Mouse (Mus musculus): ENCODE measurements around the gene Snx5. TPM values are rescaled to one million over a fixed set of nuclear protein-coding genes. Genes with fewer than 3 reads are reported as not detected.

Snx5 gene
- polyA plus RNA-seq, 1 experiment from 2014 or later, result 103 TPM

DNA sequence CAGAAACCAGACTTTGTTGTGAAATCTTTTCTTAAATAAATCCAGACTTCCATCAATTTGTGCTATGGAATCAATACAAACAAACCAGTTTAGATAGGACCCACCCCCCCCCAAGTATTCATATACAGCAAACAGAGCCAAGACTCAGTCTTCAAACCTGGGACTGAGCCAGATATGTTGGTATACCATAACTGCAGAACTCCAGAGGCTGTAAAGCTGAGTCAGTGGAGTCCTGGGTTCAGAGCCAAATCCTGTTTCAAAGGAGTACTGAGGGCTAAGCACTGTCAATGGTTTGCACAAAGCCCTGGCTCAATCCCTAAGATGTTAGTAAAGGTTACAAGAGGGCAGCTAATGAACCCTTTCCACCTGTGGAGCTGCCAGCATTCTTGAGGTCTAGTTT is 20.6 kb downstream of the Snx5 start:
- no peak overlapping the region for H3K4me3 ChIP-seq (ENCODE audit: low read length)
- peaks cover 9% of the 10 kb centered on the region for H3K4me1 ChIP-seq (replicated peaks; ENCODE audit: control insufficient read depth, insufficient read depth, low read length)
- no peaks in the 10 kb centered on the region for H3K27me3 ChIP-seq (ENCODE audit: control insufficient read depth, insufficient read depth, low read depth, low read length)
- no peaks in the 10 kb centered on the region for H3K9me3 ChIP-seq (ENCODE audit: control insufficient read depth, low read length)
- H3K36me3 ChIP-seq (ENCODE audit: control insufficient read depth, insufficient read depth, low read length), result peaks cover 42% of the 10 kb centered on the region
- no peak overlapping the region for H3K4me2 ChIP-seq (ENCODE audit: low read depth, low read length)
- no peak overlapping the region for H3K9ac ChIP-seq (ENCODE audit: low read length)
- no peak overlapping the region for H3K27ac ChIP-seq (ENCODE audit: low read length)
- ATAC-seq (ENCODE audit: low read depth), result no peak

DNA sequence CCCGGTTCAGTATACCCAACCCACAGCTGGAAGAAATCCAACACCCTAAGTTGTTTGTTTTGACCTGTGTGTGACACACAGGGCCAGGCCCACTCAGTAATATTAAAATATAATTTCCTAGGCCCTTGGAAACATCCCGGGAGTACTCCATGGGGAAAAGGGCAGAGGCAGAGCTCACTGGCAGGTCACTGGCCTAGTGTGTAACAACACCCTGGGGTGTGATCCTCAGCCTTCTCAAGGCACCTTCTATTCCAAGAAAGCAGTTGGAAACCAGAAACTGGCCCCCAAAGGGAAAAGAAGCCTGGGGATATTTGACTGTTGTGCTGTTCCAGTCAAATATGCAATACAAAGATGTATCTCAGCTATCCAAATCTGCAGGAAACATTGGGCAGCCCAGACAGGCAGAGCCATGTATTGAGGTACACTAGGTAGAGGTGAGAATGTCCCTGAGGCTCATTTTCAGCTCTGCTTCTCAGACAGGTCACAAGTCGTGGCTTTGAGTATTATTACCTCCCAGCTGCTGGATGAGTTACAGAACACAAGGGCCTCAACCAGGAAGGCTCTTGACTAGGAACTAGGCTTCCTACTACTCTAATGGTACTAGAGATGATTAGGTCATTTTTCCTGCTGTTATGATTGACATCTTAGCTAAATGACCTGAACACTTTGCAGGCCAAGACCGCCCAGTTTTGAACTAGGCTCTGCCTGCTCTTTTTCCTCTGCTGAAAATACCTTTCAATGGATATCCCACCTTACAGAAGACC is 21.9 kb downstream of the Snx5 start:
- ATAC-seq (ENCODE audit: low read depth), result no peak
- WGBS, result 28% methylated on average over 4 of the region's 4 CpGs
- Histone ChIP-seq H3K9ac (ENCODE audit: low read length) (no peak overlapping the region), H3K27ac (ENCODE audit: low read length) (no peak overlapping the region), H3K4me1 (replicated peaks; ENCODE audit: control insufficient read depth, insufficient read depth, low read length) (peaks cover 11% of the 10 kb centered on the region), H3K4me3 (ENCODE audit: low read length) (no peak overlapping the region), H3K9me3 (ENCODE audit: control insufficient read depth, low read length) (no peaks in the 10 kb centered on the region), H3K27me3 (ENCODE audit: control insufficient read depth, insufficient read depth, low read depth, low read length) (no peaks in the 10 kb centered on the region), H3K36me3 (ENCODE audit: control insufficient read depth, insufficient read depth, low read length) (peaks cover 29% of the 10 kb centered on the region), H3K4me2 (ENCODE audit: low read depth, low read length) (no peak overlapping the region)

DNA sequence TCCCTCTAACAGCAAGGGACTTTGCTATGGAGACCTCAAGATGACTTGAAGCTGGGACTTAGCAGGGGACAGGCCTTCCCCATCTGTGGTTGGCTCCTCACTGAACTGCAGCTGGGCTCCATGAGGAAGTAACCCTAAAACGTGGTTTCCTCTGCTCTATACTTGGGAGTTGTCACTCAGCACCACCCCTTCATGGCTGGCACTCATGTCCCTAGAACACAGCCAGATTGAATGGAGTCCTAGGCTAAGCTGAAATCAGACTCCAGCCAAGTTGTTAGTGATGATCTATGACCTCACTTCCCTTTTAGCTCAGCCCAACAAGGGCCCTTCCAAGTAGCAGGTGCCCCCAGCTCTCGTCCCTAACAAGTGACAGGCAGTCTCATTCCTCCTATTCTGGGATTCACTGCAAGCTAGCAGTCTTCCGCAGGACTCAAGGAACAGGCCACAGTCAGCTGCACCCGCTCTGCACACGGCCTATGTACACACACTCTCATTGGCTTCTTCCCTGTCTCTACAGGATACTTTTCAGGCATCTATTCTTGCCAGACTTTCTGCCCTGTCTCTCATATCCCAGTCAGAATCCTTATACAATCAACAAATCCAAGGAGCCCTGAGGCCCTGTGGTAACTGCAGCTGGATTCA is 23.2 kb downstream of the Snx5 start:
- H3K4me2 ChIP-seq (ENCODE audit: low read depth, low read length), result no peak overlapping the region
- peak; percentile 24; the same call in 1 of the 2 replicates for ATAC-seq (ENCODE audit: low read depth)
- H3K36me3 ChIP-seq (ENCODE audit: control insufficient read depth, insufficient read depth, low read length), result peaks cover 17% of the 10 kb centered on the region
- no peaks in the 10 kb centered on the region for H3K27me3 ChIP-seq (ENCODE audit: control insufficient read depth, insufficient read depth, low read depth, low read length)
- no peak overlapping the region for H3K27ac ChIP-seq (ENCODE audit: low read length)
- 29% methylated on average over 5 of the region's 5 CpGs for WGBS
- H3K9ac ChIP-seq (ENCODE audit: low read length), result no peak overlapping the region
- no peaks in the 10 kb centered on the region for H3K9me3 ChIP-seq (ENCODE audit: control insufficient read depth, low read length)
- no peak overlapping the region for H3K4me3 ChIP-seq (ENCODE audit: low read length)
- peaks cover 11% of the 10 kb centered on the region for H3K4me1 ChIP-seq (replicated peaks; ENCODE audit: control insufficient read depth, insufficient read depth, low read length)

DNA sequence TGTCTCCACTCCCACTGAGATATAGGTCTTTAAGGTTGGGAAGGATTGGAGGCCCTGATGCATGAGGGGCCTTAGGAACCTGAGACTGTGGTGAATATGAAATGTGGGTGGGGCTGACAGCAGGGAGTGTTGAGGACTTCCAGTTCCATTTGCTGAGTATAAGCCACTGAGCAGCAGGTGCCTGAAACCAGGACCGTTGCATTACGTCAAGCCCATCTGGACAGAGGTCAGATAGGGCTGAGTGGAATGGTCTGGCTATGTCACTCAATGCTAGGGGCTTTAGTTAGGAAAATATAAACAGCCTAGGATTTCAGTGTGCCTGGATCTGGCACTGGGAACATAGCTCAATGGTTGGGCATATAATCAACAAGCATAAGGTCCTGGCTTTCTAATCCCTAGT is 24.4 kb downstream of the Snx5 start:
- WGBS, result 60% methylated on average over 2 of the region's 2 CpGs
- Histone ChIP-seq H3K27ac (ENCODE audit: low read length) (peak overlapping the region; percentile 41), H3K9ac (ENCODE audit: low read length) (no peak overlapping the region), H3K36me3 (ENCODE audit: control insufficient read depth, insufficient read depth, low read length) (peaks cover 13% of the 10 kb centered on the region), H3K4me2 (ENCODE audit: low read depth, low read length) (no peak overlapping the region), H3K9me3 (ENCODE audit: control insufficient read depth, low read length) (no peaks in the 10 kb centered on the region), H3K4me3 (ENCODE audit: low read length) (no peak overlapping the region), H3K4me1 (replicated peaks; ENCODE audit: control insufficient read depth, insufficient read depth, low read length) (peaks cover 11% of the 10 kb centered on the region), H3K27me3 (ENCODE audit: control insufficient read depth, insufficient read depth, low read depth, low read length) (no peaks in the 10 kb centered on the region)
- no peak for ATAC-seq (ENCODE audit: low read depth)

DNA sequence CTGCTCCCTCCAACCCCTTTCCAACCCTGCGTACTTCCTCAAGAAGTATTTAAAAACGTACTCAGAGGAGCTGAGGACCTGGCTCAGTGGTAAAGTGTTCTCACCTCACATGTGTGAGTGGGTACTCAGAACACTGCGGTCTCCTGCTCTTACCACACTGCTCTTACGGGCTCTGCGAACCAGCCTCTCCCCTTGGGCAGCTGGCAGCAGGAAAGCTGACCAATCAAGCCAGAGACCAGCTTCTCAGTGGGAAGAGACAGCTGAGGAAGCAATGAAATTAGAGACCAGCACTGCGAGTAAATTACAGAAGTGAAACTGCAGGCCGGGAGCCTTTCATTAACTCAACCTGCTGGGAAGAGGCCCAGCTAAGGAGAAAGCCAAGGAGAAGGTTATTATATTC is 25.2 kb downstream of the Snx5 start:
- peaks cover 8% of the 10 kb centered on the region for H3K36me3 ChIP-seq (ENCODE audit: control insufficient read depth, insufficient read depth, low read length)
- H3K9ac ChIP-seq (ENCODE audit: low read length), result no peak overlapping the region
- H3K27ac ChIP-seq (ENCODE audit: low read length), result peak overlapping the region; percentile 41
- H3K4me1 ChIP-seq (replicated peaks; ENCODE audit: control insufficient read depth, insufficient read depth, low read length), result peaks cover 11% of the 10 kb centered on the region
- H3K9me3 ChIP-seq (ENCODE audit: control insufficient read depth, low read length), result no peaks in the 10 kb centered on the region
- ATAC-seq (ENCODE audit: low read depth), result peak; percentile 89
- H3K27me3 ChIP-seq (ENCODE audit: control insufficient read depth, insufficient read depth, low read depth, low read length), result no peaks in the 10 kb centered on the region
- WGBS, result 44% methylated on average over 7 of the region's 7 CpGs
- no peak overlapping the region for H3K4me3 ChIP-seq (ENCODE audit: low read length)
- H3K4me2 ChIP-seq (ENCODE audit: low read depth, low read length), result no peak overlapping the region

DNA sequence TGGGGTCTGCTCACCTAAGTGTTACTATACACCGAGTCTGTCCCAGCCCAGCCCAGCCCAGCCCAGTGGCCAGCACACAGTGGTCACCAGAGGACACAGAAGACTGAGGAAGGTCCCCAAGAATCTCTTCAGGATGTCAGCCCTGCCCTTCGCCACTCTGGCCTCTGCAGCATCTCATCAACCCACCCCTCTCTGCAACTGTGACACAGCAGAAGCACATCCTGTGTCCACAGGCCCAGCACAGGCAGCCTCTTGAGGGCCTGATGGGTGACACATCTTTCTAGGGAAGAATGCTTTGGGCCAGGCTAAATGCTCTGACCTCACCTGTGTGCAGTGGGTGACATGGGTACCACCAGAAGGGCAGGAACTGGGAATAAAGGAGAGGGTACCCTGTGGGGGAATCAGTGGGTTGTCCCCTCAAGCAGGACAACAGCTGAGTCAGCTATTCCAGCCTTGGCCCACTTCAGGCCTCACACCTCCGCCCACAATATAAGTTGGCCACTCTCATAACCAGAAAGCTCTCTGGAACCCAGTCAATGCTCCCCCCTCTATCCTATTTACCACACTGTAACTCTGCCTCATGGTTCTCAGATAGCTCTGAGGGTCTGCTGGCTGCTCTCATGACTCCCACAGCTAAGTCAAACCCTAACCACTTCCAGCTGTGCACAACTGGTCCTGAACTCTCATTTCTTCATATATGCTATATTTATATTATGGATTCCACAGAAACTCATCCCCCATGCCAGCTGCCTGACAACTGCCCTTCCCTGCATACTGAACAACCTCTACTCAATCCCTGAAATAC is 30.4 kb downstream of the Snx5 start:
- no peak overlapping the region for H3K9ac ChIP-seq (ENCODE audit: low read length)
- ATAC-seq (ENCODE audit: low read depth), result peak; percentile 68
- H3K27ac ChIP-seq (ENCODE audit: low read length), result no peak overlapping the region
- no peak overlapping the region for H3K4me3 ChIP-seq (ENCODE audit: low read length)
- H3K27me3 ChIP-seq (ENCODE audit: control insufficient read depth, insufficient read depth, low read depth, low read length), result no peaks in the 10 kb centered on the region
- H3K36me3 ChIP-seq (ENCODE audit: control insufficient read depth, insufficient read depth, low read length), result no peaks in the 10 kb centered on the region
- 65% methylated on average over 3 of the region's 3 CpGs for whole genome bisulfite sequencing
- no peaks in the 10 kb centered on the region for H3K9me3 ChIP-seq (ENCODE audit: control insufficient read depth, low read length)
- H3K4me2 ChIP-seq (ENCODE audit: low read depth, low read length), result no peak overlapping the region
- H3K4me1 ChIP-seq (replicated peaks; ENCODE audit: control insufficient read depth, insufficient read depth, low read length), result peaks cover 4% of the 10 kb centered on the region; the same call in 1 of the 2 replicates

DNA sequence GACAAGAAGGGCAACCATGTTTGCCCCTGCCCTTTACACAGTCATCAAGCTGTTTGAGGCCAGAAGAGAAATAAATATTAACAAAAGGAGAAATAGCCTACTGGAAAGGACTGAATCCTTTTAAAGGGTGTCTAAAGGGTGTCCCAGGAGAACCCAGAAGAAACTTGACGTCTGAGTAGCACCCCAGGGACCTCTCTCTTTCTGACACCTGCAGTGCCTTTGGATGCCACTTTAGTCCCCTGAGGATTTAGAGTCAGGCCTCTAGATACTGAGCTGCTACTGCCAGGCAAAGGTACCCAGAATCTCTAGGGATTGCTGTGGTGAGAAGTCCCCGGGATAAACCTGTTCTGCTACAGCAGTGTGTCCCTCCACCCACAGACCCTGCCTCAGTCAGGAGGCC is 31.4 kb downstream of the Snx5 start:
- Histone ChIP-seq H3K9ac (ENCODE audit: low read length) (no peak overlapping the region), H3K27ac (ENCODE audit: low read length) (no peak overlapping the region), H3K36me3 (ENCODE audit: control insufficient read depth, insufficient read depth, low read length) (no peaks in the 10 kb centered on the region), H3K9me3 (ENCODE audit: control insufficient read depth, low read length) (peaks cover 3% of the 10 kb centered on the region; the same call in 1 of the 2 replicates), H3K4me1 (replicated peaks; ENCODE audit: control insufficient read depth, insufficient read depth, low read length) (no peaks in the 10 kb centered on the region), H3K4me2 (ENCODE audit: low read depth, low read length) (no peak overlapping the region), H3K27me3 (ENCODE audit: control insufficient read depth, insufficient read depth, low read depth, low read length) (no peaks in the 10 kb centered on the region), H3K4me3 (ENCODE audit: low read length) (no peak overlapping the region)
- ATAC-seq (ENCODE audit: low read depth), result no peak
- 49% methylated on average over 2 of the region's 2 CpGs for WGBS

DNA sequence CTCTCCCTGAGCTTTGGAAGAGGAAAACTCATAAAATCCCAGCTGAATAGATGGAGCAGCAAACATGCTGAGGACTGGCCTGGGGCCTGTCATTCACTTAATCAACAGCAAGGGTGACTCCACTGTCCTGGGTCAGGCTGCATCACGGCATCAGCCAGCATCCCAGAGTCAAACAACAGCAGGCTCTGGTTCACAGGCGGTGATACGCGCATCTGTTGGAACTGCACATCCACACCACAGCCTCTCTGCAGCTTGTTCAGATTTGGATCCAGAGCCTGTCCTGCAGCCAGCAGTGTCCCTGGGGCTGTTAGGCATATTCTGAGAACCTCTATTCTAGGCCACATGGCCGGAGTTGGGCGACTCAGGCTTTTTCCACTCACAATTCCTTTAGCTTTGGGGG is 32.4 kb downstream of the Snx5 start:
- ATAC-seq (ENCODE audit: low read depth), result no peak
- Histone ChIP-seq H3K9ac (ENCODE audit: low read length) (no peak overlapping the region), H3K4me2 (ENCODE audit: low read depth, low read length) (no peak overlapping the region), H3K9me3 (ENCODE audit: control insufficient read depth, low read length) (peaks cover 3% of the 10 kb centered on the region; the same call in 1 of the 2 replicates), H3K4me1 (replicated peaks; ENCODE audit: control insufficient read depth, insufficient read depth, low read length) (no peaks in the 10 kb centered on the region), H3K4me3 (ENCODE audit: low read length) (no peak overlapping the region), H3K27me3 (ENCODE audit: control insufficient read depth, insufficient read depth, low read depth, low read length) (no peaks in the 10 kb centered on the region), H3K36me3 (ENCODE audit: control insufficient read depth, insufficient read depth, low read length) (no peaks in the 10 kb centered on the region), H3K27ac (ENCODE audit: low read length) (no peak overlapping the region)
- 72% methylated on average over 6 of the region's 6 CpGs for WGBS

All from lung, embryonic 16.5 days (tissue).